Comparison of ENCODE assay signal across 8 mouse cellular contexts in the genomic region with DNA sequence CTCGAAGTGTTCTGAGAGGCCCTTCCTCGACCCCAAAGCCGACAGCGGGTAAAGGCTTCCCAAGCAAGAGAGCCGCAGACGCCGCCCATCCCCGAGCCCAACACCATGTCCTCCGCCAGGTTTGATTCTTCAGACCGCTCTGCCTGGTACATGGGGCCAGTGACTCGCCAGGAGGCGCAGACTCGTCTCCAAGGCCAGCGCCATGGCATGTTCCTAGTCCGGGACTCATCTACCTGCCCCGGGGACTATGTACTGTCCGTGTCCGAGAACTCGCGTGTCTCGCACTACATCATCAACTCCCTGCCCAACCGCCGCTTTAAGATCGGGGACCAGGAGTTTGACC. TPM values are rescaled to one million over a fixed set of nuclear protein-coding genes. Genes with fewer than 3 reads are reported as not detected.
A peak's percentile ranks its signal among the peaks of the same experiment; 100 is the strongest.
DNase-seq lines count a peak whose midpoint lies in the region; ATAC-seq and TF ChIP-seq lines count a peak whose summit lies in the region.

No protein-coding gene starts in this region.

- ATAC-seq in hindbrain, embryonic 16.5 days, result no peak
- 0 out of 2 replicates have a peak, but pooled peaks have one; percentile 35 for ATAC-seq in limb, embryonic 12.5 days (ENCODE audit: insufficient number of reproducible peaks, insufficient read depth, low FRiP score, low TSS enrichment, low read depth)
- ATAC-seq in midbrain, embryonic 12.5 days (ENCODE audit: low FRiP score, low read depth), result peak; percentile 21

- under 1% methylated on average over 24 of the region's 24 CpGs for WGBS in hindbrain, embryonic 16.5 days
- under 1% methylated on average over 24 of the region's 24 CpGs for WGBS in limb, embryonic 12.5 days
- WGBS in midbrain, embryonic 12.5 days, result under 1% methylated on average over 24 of the region's 24 CpGs

- no peaks in the 10 kb centered on the region for H3K9me3 ChIP-seq in hindbrain, embryonic 16.5 days (ENCODE audit: control insufficient read depth, low read length)
- H3K9me3 ChIP-seq in limb, embryonic 12.5 days, result no peaks in the 10 kb centered on the region
- H3K9me3 ChIP-seq in midbrain, embryonic 12.5 days, result no peaks in the 10 kb centered on the region

- peak overlapping the region; percentile 96 for H3K4me3 ChIP-seq in embryonic fibroblast, embryonic 13.5 days (ENCODE audit: insufficient read depth, low read length)
- peak overlapping the region; percentile 98 for H3K4me3 ChIP-seq in hindbrain, embryonic 16.5 days (ENCODE audit: low read length)
- peak overlapping the region; percentile 95 for H3K4me3 ChIP-seq in limb, embryonic 12.5 days (replicated peaks)
- H3K4me3 ChIP-seq in midbrain, embryonic 12.5 days, result peak overlapping the region; percentile 94

- H3K36me3 ChIP-seq in hindbrain, embryonic 16.5 days (ENCODE audit: control insufficient read depth, insufficient read depth, low read length), result peaks cover 2% of the 10 kb centered on the region; the same call in 1 of the 2 replicates
- H3K36me3 ChIP-seq in limb, embryonic 12.5 days, result peaks cover 25% of the 10 kb centered on the region
- H3K36me3 ChIP-seq in midbrain, embryonic 12.5 days, result peaks cover 16% of the 10 kb centered on the region

- peak overlapping the region; percentile 99 for H3K9ac ChIP-seq in hindbrain, embryonic 16.5 days (ENCODE audit: low read depth, low read length)
- peak overlapping the region; percentile 94 for H3K9ac ChIP-seq in limb, embryonic 12.5 days (replicated peaks)
- peak overlapping the region; percentile 98 for H3K9ac ChIP-seq in midbrain, embryonic 12.5 days (replicated peaks)

- no peak for TF ChIP-seq POLR2A in embryonic fibroblast, embryonic 13.5 days (IDR thresholded peaks at IDR 0.05; ENCODE audit: low read depth, low read length)

- no peak for TF ChIP-seq CTCF in embryonic fibroblast, embryonic 13.5 days (IDR thresholded peaks at IDR 0.05; ENCODE audit: borderline replicate concordance, insufficient read depth, low read length)

- H3K27ac ChIP-seq in embryonic fibroblast, embryonic 13.5 days (ENCODE audit: insufficient read depth, low read length), result peak overlapping the region; percentile 44
- H3K27ac ChIP-seq in hindbrain, embryonic 16.5 days (ENCODE audit: low read depth, low read length), result peak overlapping the region; percentile 97
- peak overlapping the region; percentile 96 for H3K27ac ChIP-seq in limb, embryonic 12.5 days
- peak overlapping the region; percentile 96 for H3K27ac ChIP-seq in midbrain, embryonic 12.5 days (replicated peaks)

- peaks cover 15% of the 10 kb centered on the region for H3K4me1 ChIP-seq in embryonic fibroblast, embryonic 13.5 days (ENCODE audit: control insufficient read depth, insufficient read depth, low read length)
- peaks cover 22% of the 10 kb centered on the region for H3K4me1 ChIP-seq in hindbrain, embryonic 16.5 days (ENCODE audit: control insufficient read depth, insufficient read depth, low read depth, low read length)
- H3K4me1 ChIP-seq in limb, embryonic 12.5 days (replicated peaks), result peaks cover 17% of the 10 kb centered on the region
- peaks cover 23% of the 10 kb centered on the region for H3K4me1 ChIP-seq in midbrain, embryonic 12.5 days

- H3K4me2 ChIP-seq in hindbrain, embryonic 16.5 days (ENCODE audit: low read length), result peak overlapping the region; percentile 96
- peak overlapping the region; percentile 91 for H3K4me2 ChIP-seq in limb, embryonic 12.5 days
- peak overlapping the region; percentile 64 for H3K4me2 ChIP-seq in midbrain, embryonic 12.5 days (replicated peaks)

- no peaks in the 10 kb centered on the region for H3K27me3 ChIP-seq in hindbrain, embryonic 16.5 days (replicated peaks; ENCODE audit: control insufficient read depth, insufficient read depth, low read length)
- no peaks in the 10 kb centered on the region for H3K27me3 ChIP-seq in limb, embryonic 12.5 days
- H3K27me3 ChIP-seq in midbrain, embryonic 12.5 days, result no peaks in the 10 kb centered on the region

- DNase-seq in retina, embryonic 14.5 days (ENCODE audit: low spot score), result peak; percentile 58
- DNase-seq in retina, postnatal 1 day, result no peak
- peak; percentile 49 for DNase-seq in adrenal gland, postnatal 14 days
- no peak for DNase-seq in ovary, postnatal 36 days (ENCODE audit: low spot score)

RNA-seq across cellular contexts. Expression of a gene that starts 0.6 kb away (rescaled TPM):
- 39.1 and 39.9 TPM in 2 replicates for total RNA-seq in adrenal gland, postnatal 14 days (2021)
- polyA plus RNA-seq in embryonic fibroblast, embryonic 13.5 days (2011; ENCODE audit: insufficient read length, low read depth, missing spikeins), result 35.7 and 39.3 TPM in 2 replicates
- 74.3 and 74.6 TPM in 2 replicates for polyA plus RNA-seq in hindbrain, embryonic 16.5 days (2015; fragmentation: Nextera tagmentation; extraction: Ambion mirVana)
- polyA plus RNA-seq in limb, embryonic 12.5 days (2016; fragmentation: Nextera tagmentation; extraction: Ambion mirVana), result 88.9 and 92.2 TPM in 2 replicates
- 98.2 and 100 TPM in 2 replicates for polyA plus RNA-seq in midbrain, embryonic 12.5 days (2016; fragmentation: Nextera tagmentation; extraction: Ambion mirVana)

RNA-seq across cellular contexts. Expression of a gene that starts 37.1 kb away (rescaled TPM):
- total RNA-seq in adrenal gland, postnatal 14 days (2021), result 5.1 and 5.4 TPM in 2 replicates
- polyA plus RNA-seq in embryonic fibroblast, embryonic 13.5 days (2011; ENCODE audit: insufficient read length, low read depth, missing spikeins), result not detected in 2 replicates
- 13.4 and 14.8 TPM in 2 replicates for polyA plus RNA-seq in hindbrain, embryonic 16.5 days (2015; fragmentation: Nextera tagmentation; extraction: Ambion mirVana)
- 0.45 and 0.55 TPM in 2 replicates for polyA plus RNA-seq in limb, embryonic 12.5 days (2016; fragmentation: Nextera tagmentation; extraction: Ambion mirVana)
- polyA plus RNA-seq in midbrain, embryonic 12.5 days (2016; fragmentation: Nextera tagmentation; extraction: Ambion mirVana), result 4.0 and 7.8 TPM in 2 replicates

RNA-seq across cellular contexts. Expression of a gene that starts 46.2 kb away (rescaled TPM):
- total RNA-seq in adrenal gland, postnatal 14 days (2021), result 71.7 and 73.6 TPM in 2 replicates
- polyA plus RNA-seq in embryonic fibroblast, embryonic 13.5 days (2011; ENCODE audit: insufficient read length, low read depth, missing spikeins), result 58.4 and 59.3 TPM in 2 replicates
- 58.1 and 70.6 TPM in 2 replicates for polyA plus RNA-seq in hindbrain, embryonic 16.5 days (2015; fragmentation: Nextera tagmentation; extraction: Ambion mirVana)
- 44.8 and 50.2 TPM in 2 replicates for polyA plus RNA-seq in limb, embryonic 12.5 days (2016; fragmentation: Nextera tagmentation; extraction: Ambion mirVana)
- 64.6 and 70.8 TPM in 2 replicates for polyA plus RNA-seq in midbrain, embryonic 12.5 days (2016; fragmentation: Nextera tagmentation; extraction: Ambion mirVana)

RNA-seq across cellular contexts. Expression of a gene that starts 46.6 kb away (rescaled TPM):
- total RNA-seq in adrenal gland, postnatal 14 days (2021), result 22.9 TPM in 2 replicates
- polyA plus RNA-seq in embryonic fibroblast, embryonic 13.5 days (2011; ENCODE audit: insufficient read length, low read depth, missing spikeins), result 19.5 and 19.8 TPM in 2 replicates
- polyA plus RNA-seq in hindbrain, embryonic 16.5 days (2015; fragmentation: Nextera tagmentation; extraction: Ambion mirVana), result 24.2 and 24.4 TPM in 2 replicates
- 13.0 and 14.0 TPM in 2 replicates for polyA plus RNA-seq in limb, embryonic 12.5 days (2016; fragmentation: Nextera tagmentation; extraction: Ambion mirVana)
- 17.0 and 18.3 TPM in 2 replicates for polyA plus RNA-seq in midbrain, embryonic 12.5 days (2016; fragmentation: Nextera tagmentation; extraction: Ambion mirVana)

RNA-seq across cellular contexts. Expression of a gene that starts 56.1 kb away (rescaled TPM):
- total RNA-seq in adrenal gland, postnatal 14 days (2021), result 75.3 and 75.6 TPM in 2 replicates
- 97.5 and 113 TPM in 2 replicates for polyA plus RNA-seq in embryonic fibroblast, embryonic 13.5 days (2011; ENCODE audit: insufficient read length, low read depth, missing spikeins)
- polyA plus RNA-seq in hindbrain, embryonic 16.5 days (2015; fragmentation: Nextera tagmentation; extraction: Ambion mirVana), result 140 and 149 TPM in 2 replicates
- polyA plus RNA-seq in limb, embryonic 12.5 days (2016; fragmentation: Nextera tagmentation; extraction: Ambion mirVana), result 104 and 111 TPM in 2 replicates
- 107 and 118 TPM in 2 replicates for polyA plus RNA-seq in midbrain, embryonic 12.5 days (2016; fragmentation: Nextera tagmentation; extraction: Ambion mirVana)

Comparison
In these comparisons a context has a peak if more than half of its experiments do, and no peak if none do; other contexts are left out.
1. DNase-seq: peak in retina, embryonic 14.5 days (single experiment) and adrenal gland, postnatal 14 days (single experiment); none in retina, postnatal 1 day (single experiment) and ovary, postnatal 36 days (single experiment).
2. H3K27ac ChIP-seq: peak in every context shown above with its lines; median percentile 97 in hindbrain, embryonic 16.5 days; 96 in limb, embryonic 12.5 days; 96 in midbrain, embryonic 12.5 days; 44 in embryonic fibroblast, embryonic 13.5 days.
3. Peak in every context shown above with its lines, with median percentiles within 50 percentile points of each other: H3K4me3 ChIP-seq, H3K4me2 ChIP-seq and H3K9ac ChIP-seq.